Mouse (Mus musculus) megakaryocyte, embryonic 14.5 days (primary cell): ENCODE results near the gene Gm45623. TPM values are rescaled to one million over a fixed set of nuclear protein-coding genes. Genes with fewer than 3 reads are reported as not detected.

ENCODE experiments used
- H3K27me3 ChIP-seq: replicated peaks from 2 replicates; pipeline ENCODE3; 2012; ENCODE audit warnings: inconsistent platforms
- H3K36me3 ChIP-seq: replicated peaks from 2 replicates; pipeline ENCODE3; 2012; ENCODE audit warnings: low read length, inconsistent platforms, mixed read lengths
- H3K4me1 ChIP-seq: 2 replicates; pipeline ENCODE4 v1.6.1; 2012; ENCODE audit warnings: inconsistent platforms
- H3K4me3 ChIP-seq: replicated peaks from 2 replicates; pipeline ENCODE3; 2012; ENCODE audit warnings: moderate library complexity, mild to moderate bottlenecking, inconsistent platforms
- H3K9me3 ChIP-seq: 2 replicates; pipeline ENCODE4 v1.6.1; 2012; ENCODE audit warnings: inconsistent platforms
- FLI1 ChIP-seq: IDR thresholded peaks from 2 replicates; pipeline ENCODE4 v1.6.1; 2012; ENCODE audit warnings: low read length, inconsistent platforms, mixed read lengths
- GATA1 ChIP-seq: IDR thresholded peaks from 3 replicates; pipeline ENCODE4 v1.6.1; 2012; ENCODE audit warnings: mixed read lengths, low read length, inconsistent platforms, borderline replicate concordance
- polyA plus RNA-seq: library from polyadenylated mRNA; stranded (reverse); fragments of >175 nt; gene quantifications from 2 replicates; pipeline ENCODE4 v1.2.3, GENCODE M21; 2012; ENCODE audit warnings: low replicate concordance; ENCODE audit not compliant: insufficient read depth

Gene Gm45623
- polyA plus RNA-seq, 1 experiment = not detected

DNA sequence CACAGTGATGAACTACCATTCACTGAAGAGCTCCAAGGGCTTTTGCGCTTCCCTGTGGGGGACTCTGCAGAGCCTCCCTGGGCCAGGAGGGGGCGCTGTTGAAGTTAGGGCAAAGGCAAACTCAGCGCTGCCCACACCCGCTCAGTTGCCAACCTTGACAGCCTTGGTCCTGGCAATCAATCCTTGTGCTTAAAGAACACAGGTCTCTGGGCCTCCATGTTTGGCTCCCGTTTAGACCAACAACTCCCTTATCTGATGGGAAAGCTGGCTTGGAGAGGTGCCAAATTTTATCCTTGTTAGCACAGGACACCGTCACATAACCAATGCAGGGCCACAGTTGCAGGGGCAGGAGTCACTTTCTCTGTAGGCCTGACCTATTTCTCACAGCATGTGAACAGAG lies 2.2 kb upstream of the Gm45623 start:
- TF ChIP-seq GATA1 (no peak), FLI1 (no peak)
- Histone ChIP-seq H3K4me3 (no peak overlapping the region), H3K27me3 (peaks cover 75% of the 10 kb centered on the region), H3K4me1 (peaks cover 19% of the 10 kb centered on the region; the same call in 1 of the 2 replicates), H3K9me3 (no peaks in the 10 kb centered on the region), H3K36me3 (no peaks in the 10 kb centered on the region)

DNA sequence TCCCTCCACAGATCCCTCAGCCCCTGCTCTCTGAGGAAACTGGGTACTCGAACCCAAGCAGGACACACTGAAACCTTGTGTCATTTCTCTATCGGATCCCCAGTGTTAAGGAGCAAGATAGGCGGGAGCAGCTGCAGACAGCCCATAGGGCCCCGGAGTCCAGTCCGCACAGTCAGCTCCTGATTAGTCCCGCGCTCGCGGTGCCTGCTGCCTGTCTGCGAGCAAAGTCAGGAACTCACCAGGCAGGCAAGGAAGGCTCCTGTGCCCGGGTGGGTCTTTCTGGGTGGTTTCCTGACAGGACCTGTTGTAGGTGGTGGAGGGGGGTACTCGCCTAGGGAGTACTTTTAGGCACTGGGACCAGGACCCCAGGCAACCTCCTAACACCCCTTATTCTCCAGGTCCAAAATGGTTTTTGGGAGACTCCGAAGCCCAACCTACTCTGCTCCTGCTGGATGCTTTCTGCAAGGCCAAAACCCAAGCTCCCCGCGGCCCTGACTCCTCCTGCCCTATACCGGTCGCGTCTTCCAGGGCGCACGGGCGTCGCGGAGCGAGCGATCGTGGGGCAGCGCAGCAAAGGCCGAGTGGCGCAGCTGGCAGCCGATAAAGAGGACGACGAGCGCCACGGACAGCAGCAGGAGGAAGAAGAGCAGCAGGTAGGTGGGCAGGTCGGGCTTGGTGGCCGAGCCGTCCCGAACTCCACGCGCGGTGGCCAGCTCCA lies 994 bp downstream of the Gm45623 start:
- H3K4me1 ChIP-seq = peaks cover 14% of the 10 kb centered on the region; the same call in 1 of the 2 replicates
- no peaks in the 10 kb centered on the region for H3K9me3 ChIP-seq
- H3K27me3 ChIP-seq = peaks cover 87% of the 10 kb centered on the region
- peak overlapping the region; percentile 69 for H3K4me3 ChIP-seq
- no peaks in the 10 kb centered on the region for H3K36me3 ChIP-seq
- TF ChIP-seq FLI1 (no peak), GATA1 (no peak)

DNA sequence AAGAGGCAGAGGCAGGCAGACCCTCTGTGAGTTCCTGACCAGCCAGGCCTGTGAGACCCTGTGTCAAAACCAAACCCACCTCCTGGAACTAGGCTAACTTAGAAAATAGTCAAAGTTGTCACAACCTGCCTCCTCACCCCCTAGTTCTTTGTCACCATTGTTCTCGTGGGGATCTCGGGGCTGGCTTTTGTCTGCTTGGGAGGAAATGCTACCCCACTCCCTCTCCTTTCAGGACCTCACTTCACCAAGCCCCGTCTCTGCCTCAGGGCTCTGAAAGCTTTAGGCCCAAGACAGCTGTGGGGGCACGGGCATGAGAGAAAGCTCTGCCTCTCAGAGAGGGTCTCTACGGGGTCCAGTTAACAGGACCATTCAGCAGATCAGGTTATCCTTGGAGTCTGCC lies 1.9 kb downstream of the Gm45623 start:
- Histone ChIP-seq H3K4me3 (no peak overlapping the region), H3K9me3 (no peaks in the 10 kb centered on the region), H3K27me3 (peaks cover 84% of the 10 kb centered on the region), H3K36me3 (no peaks in the 10 kb centered on the region), H3K4me1 (peaks cover 14% of the 10 kb centered on the region; the same call in 1 of the 2 replicates)
- TF ChIP-seq GATA1 (no peak), FLI1 (no peak)

GRCm38 (mm10) chr13:56749377-56749776 lies 4.2 kb downstream of the Gm45623 start:
- Histone ChIP-seq H3K36me3 (peaks cover under 1% of the 10 kb centered on the region), H3K9me3 (no peaks in the 10 kb centered on the region), H3K4me1 (peaks cover 14% of the 10 kb centered on the region; the same call in 1 of the 2 replicates), H3K27me3 (peaks cover 63% of the 10 kb centered on the region), H3K4me3 (no peak overlapping the region)
- TF ChIP-seq FLI1 (no peak), GATA1 (no peak)

DNA sequence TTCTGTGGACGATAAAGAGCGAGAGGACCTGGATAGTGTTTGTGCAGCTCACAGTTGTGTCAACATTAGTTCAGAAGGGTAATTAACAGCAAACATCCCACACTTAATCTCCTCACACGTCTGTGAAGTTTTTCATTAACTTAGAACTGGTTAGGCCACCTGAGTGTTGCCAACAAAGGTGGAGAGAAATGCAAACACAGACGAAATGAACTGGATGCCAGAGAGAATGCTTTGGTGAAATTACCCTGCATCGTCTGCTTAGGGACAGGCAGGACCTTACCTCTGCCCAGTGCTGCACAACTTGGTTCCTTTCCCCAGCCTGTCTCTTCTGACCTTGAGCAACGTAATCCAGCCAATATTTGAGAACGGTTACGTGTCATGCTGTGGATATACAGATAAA lies 6.1 kb downstream of the Gm45623 start:
- peaks cover 15% of the 10 kb centered on the region for H3K4me1 ChIP-seq
- H3K36me3 ChIP-seq = peaks cover 6% of the 10 kb centered on the region
- H3K9me3 ChIP-seq = no peaks in the 10 kb centered on the region
- no peak overlapping the region for H3K4me3 ChIP-seq
- peaks cover 45% of the 10 kb centered on the region for H3K27me3 ChIP-seq
- TF ChIP-seq GATA1 (no peak), FLI1 (no peak)

- no peaks in the 10 kb centered on the region for H3K9me3 ChIP-seq
- peaks cover 39% of the 10 kb centered on the region for H3K27me3 ChIP-seq
- peaks cover 18% of the 10 kb centered on the region for H3K4me1 ChIP-seq
- no peak overlapping the region for H3K4me3 ChIP-seq
- TF ChIP-seq GATA1 (no peak), FLI1 (no peak)
- peaks cover 10% of the 10 kb centered on the region for H3K36me3 ChIP-seq
Measured at GRCm38 (mm10) chr13:56746739-56747532, 6.7 kb downstream of the Gm45623 start.

DNA sequence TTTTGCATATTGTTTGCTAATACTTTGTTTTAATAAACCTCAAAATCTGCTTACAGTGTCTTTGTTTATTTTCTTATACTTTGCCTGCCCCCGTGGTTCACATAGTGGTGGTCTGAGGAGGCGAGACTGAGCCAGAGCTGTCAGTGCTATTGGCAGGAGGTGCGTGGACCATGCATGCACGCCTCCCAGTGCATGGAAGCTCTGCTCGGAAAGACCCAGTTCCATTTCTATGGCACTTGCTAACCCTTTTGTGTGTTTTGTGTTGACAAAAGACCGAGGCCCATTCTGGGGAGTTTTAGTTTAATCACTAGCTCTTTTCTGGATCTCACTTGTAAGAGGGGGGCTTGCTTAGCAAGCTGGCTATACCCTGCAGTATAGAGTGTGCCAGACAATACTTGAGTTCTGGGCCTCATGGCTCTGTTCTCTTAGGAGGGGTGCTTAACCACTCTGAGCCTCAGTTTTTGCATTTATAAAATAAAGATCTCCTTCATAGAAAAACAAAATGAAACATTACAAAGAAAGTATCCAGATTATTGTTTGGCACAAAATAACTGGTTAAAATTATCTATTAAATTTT lies 11.2 kb downstream of the Gm45623 start:
- Histone ChIP-seq H3K4me1 (peaks cover 25% of the 10 kb centered on the region), H3K4me3 (no peak overlapping the region)
- no peak for TF ChIP-seq FLI1
- no peak for TF ChIP-seq GATA1

GRCm38 (mm10) chr13:56741691-56742090 lies 11.9 kb downstream of the Gm45623 start:
- Histone ChIP-seq H3K36me3 (peaks cover 54% of the 10 kb centered on the region), H3K4me1 (peaks cover 25% of the 10 kb centered on the region), H3K9me3 (no peaks in the 10 kb centered on the region), H3K27me3 (peaks cover 2% of the 10 kb centered on the region), H3K4me3 (no peak overlapping the region)
- TF ChIP-seq GATA1 (no peak), FLI1 (no peak)

More for the DNA sequence above, 11.2 kb downstream of the Gm45623 start:
- Histone ChIP-seq H3K27me3 (peaks cover 2% of the 10 kb centered on the region), H3K36me3 (peaks cover 48% of the 10 kb centered on the region), H3K9me3 (no peaks in the 10 kb centered on the region)

- H3K36me3 ChIP-seq = peaks cover 66% of the 10 kb centered on the region
- no peak overlapping the region for H3K4me3 ChIP-seq
- H3K9me3 ChIP-seq = no peaks in the 10 kb centered on the region
- no peaks in the 10 kb centered on the region for H3K27me3 ChIP-seq
- peaks cover 30% of the 10 kb centered on the region for H3K4me1 ChIP-seq
- TF ChIP-seq GATA1 (no peak), FLI1 (no peak)
Measured at GRCm38 (mm10) chr13:56740496-56740895, 13.1 kb downstream of the Gm45623 start.

- H3K9me3 ChIP-seq = no peaks in the 10 kb centered on the region
- H3K4me3 ChIP-seq = no peak overlapping the region
- peaks cover 40% of the 10 kb centered on the region for H3K4me1 ChIP-seq
- H3K36me3 ChIP-seq = peaks cover 73% of the 10 kb centered on the region
- TF ChIP-seq FLI1 = no peak
- TF ChIP-seq GATA1 = no peak
- no peaks in the 10 kb centered on the region for H3K27me3 ChIP-seq
Measured at GRCm38 (mm10) chr13:56739556-56739955, 14.1 kb downstream of the Gm45623 start.
